Mouse (Mus musculus): ENCODE results near the gene Gabarap. TPM values are rescaled to one million over a fixed set of nuclear protein-coding genes. Genes with fewer than 3 reads are reported as not detected.

Gene Gabarap
- polyA plus RNA-seq, 1 experiment from 2014 or later = 426 TPM

GRCm38 (mm10) chr11:70042309-70043085 is 51.6 kb downstream of the Gabarap start:
- H3K27ac ChIP-seq (ENCODE audit: low read depth, low read length) = no peak overlapping the region
- no peak overlapping the region for H3K9ac ChIP-seq (ENCODE audit: low read depth, low read length)
- no peaks in the 10 kb centered on the region for H3K27me3 ChIP-seq (ENCODE audit: control insufficient read depth, insufficient read depth, low read length)
- H3K4me2 ChIP-seq (replicated peaks; ENCODE audit: low read depth, low read length) = no peak overlapping the region
- no peaks in the 10 kb centered on the region for H3K9me3 ChIP-seq (ENCODE audit: control insufficient read depth, low read length)
- H3K36me3 ChIP-seq (ENCODE audit: control insufficient read depth, insufficient read depth, low read length) = peaks cover 44% of the 10 kb centered on the region
- 89% methylated on average over 23 of the region's 23 CpGs for WGBS
- H3K4me3 ChIP-seq (ENCODE audit: low read length) = no peak overlapping the region
- no peaks in the 10 kb centered on the region for H3K4me1 ChIP-seq (ENCODE audit: control insufficient read depth, insufficient read depth, low read length)
- ATAC-seq (ENCODE audit: low FRiP score, low TSS enrichment) = no peak

GRCm38 (mm10) chr11:70043665-70044064 is 52.7 kb downstream of the Gabarap start:
- WGBS = 88% methylated on average over 7 of the region's 7 CpGs
- ATAC-seq (ENCODE audit: low FRiP score, low TSS enrichment) = no peak
- Histone ChIP-seq H3K9me3 (ENCODE audit: control insufficient read depth, low read length) (no peaks in the 10 kb centered on the region), H3K4me2 (replicated peaks; ENCODE audit: low read depth, low read length) (no peak overlapping the region), H3K27me3 (ENCODE audit: control insufficient read depth, insufficient read depth, low read length) (no peaks in the 10 kb centered on the region), H3K36me3 (ENCODE audit: control insufficient read depth, insufficient read depth, low read length) (peaks cover 36% of the 10 kb centered on the region), H3K9ac (ENCODE audit: low read depth, low read length) (no peak overlapping the region), H3K4me3 (ENCODE audit: low read length) (no peak overlapping the region), H3K27ac (ENCODE audit: low read depth, low read length) (no peak overlapping the region), H3K4me1 (ENCODE audit: control insufficient read depth, insufficient read depth, low read length) (no peaks in the 10 kb centered on the region)

MicroRNAs within 50 kb of the gene (microRNA counts, 519-probe panel; counts per million panel counts)
- microRNA mmu-miR-324-3p (not detected), microRNA mmu-miR-324-5p (3,665 counts per million, percentile 19 among the panel's probes with 10 or more counts)

Small RNA genes within 50 kb of the gene (microRNA-seq; reads per million reads assigned to microRNA genes)
- gene Gm44349 = not detected
- gene Mir324 = 3,124 reads per million, percentile 88 among the genes with 10 or more reads in this experiment

Other genes starting within 250 kb of the Gabarap start
- 30.2 and 58.4 TPM in 2 replicates for gene Polr2a, start 232.5 kb upstream of the Gabarap start, polyA plus RNA-seq (2014; fragmentation: Nextera tagmentation; extraction: Ambion mirVana)
- gene Slc35g3, start 229.2 kb upstream of the Gabarap start, polyA plus RNA-seq (2014; fragmentation: Nextera tagmentation; extraction: Ambion mirVana) = 0.23 and 0.36 TPM in 2 replicates
- 2.0 and 2.2 TPM in 2 replicates for gene Zbtb4, start 225.2 kb upstream of the Gabarap start, polyA plus RNA-seq (2014; fragmentation: Nextera tagmentation; extraction: Ambion mirVana)
- gene Chrnb1, start 195.2 kb upstream of the Gabarap start, polyA plus RNA-seq (2014; fragmentation: Nextera tagmentation; extraction: Ambion mirVana) = 4.6 and 6.5 TPM in 2 replicates
- gene Fgf11, start 189.3 kb upstream of the Gabarap start, polyA plus RNA-seq (2014; fragmentation: Nextera tagmentation; extraction: Ambion mirVana) = 1.7 and 1.9 TPM in 2 replicates
- 6.4 and 7.7 TPM in 2 replicates for gene Tmem102, start 185.5 kb upstream of the Gabarap start, polyA plus RNA-seq (2014; fragmentation: Nextera tagmentation; extraction: Ambion mirVana)
- gene Gm39566, start 175.8 kb upstream of the Gabarap start, polyA plus RNA-seq (2014; fragmentation: Nextera tagmentation; extraction: Ambion mirVana) = not detected in 2 replicates
- not detected in 2 replicates for gene Spem2, start 172.7 kb upstream of the Gabarap start, polyA plus RNA-seq (2014; fragmentation: Nextera tagmentation; extraction: Ambion mirVana)
- 0.27 TPM in 1 of 2 replicates, not detected in the other for gene Spem1, start 169.0 kb upstream of the Gabarap start, polyA plus RNA-seq (2014; fragmentation: Nextera tagmentation; extraction: Ambion mirVana)
- gene Nlgn2, start 153.4 kb upstream of the Gabarap start, polyA plus RNA-seq (2014; fragmentation: Nextera tagmentation; extraction: Ambion mirVana) = 7.8 and 8.5 TPM in 2 replicates
- 354 and 512 TPM in 2 replicates for gene Tmem256, start 152.6 kb upstream of the Gabarap start, polyA plus RNA-seq (2014; fragmentation: Nextera tagmentation; extraction: Ambion mirVana)
- 84.3 and 105 TPM in 2 replicates for gene Plscr3, start 144.8 kb upstream of the Gabarap start, polyA plus RNA-seq (2014; fragmentation: Nextera tagmentation; extraction: Ambion mirVana)
- gene Tnk1, start 132.4 kb upstream of the Gabarap start, polyA plus RNA-seq (2014; fragmentation: Nextera tagmentation; extraction: Ambion mirVana) = 2.3 and 4.9 TPM in 2 replicates
- not detected in 2 replicates for gene Tmem95, start 113.1 kb upstream of the Gabarap start, polyA plus RNA-seq (2014; fragmentation: Nextera tagmentation; extraction: Ambion mirVana)
- gene Kctd11, start 109.7 kb upstream of the Gabarap start, polyA plus RNA-seq (2014; fragmentation: Nextera tagmentation; extraction: Ambion mirVana) = 3.8 and 6.4 TPM in 2 replicates
- gene Acap1, start 95.6 kb upstream of the Gabarap start, polyA plus RNA-seq (2014; fragmentation: Nextera tagmentation; extraction: Ambion mirVana) = 0.20 and 0.28 TPM in 2 replicates
- gene 2810408A11Rik, start 90.2 kb upstream of the Gabarap start, polyA plus RNA-seq (2014; fragmentation: Nextera tagmentation; extraction: Ambion mirVana) = 12.4 and 15.1 TPM in 2 replicates
- gene Neurl4, start 90.1 kb upstream of the Gabarap start, polyA plus RNA-seq (2014; fragmentation: Nextera tagmentation; extraction: Ambion mirVana) = 13.0 and 16.3 TPM in 2 replicates
- 73.4 and 82.0 TPM in 2 replicates for gene Gps2, start 77.3 kb upstream of the Gabarap start, polyA plus RNA-seq (2014; fragmentation: Nextera tagmentation; extraction: Ambion mirVana)
- 2,108 and 2,169 TPM in 2 replicates for gene Eif5a, start 69.2 kb upstream of the Gabarap start, polyA plus RNA-seq (2014; fragmentation: Nextera tagmentation; extraction: Ambion mirVana)
- 10.1 and 10.7 TPM in 2 replicates for gene Ybx2, start 55.3 kb upstream of the Gabarap start, polyA plus RNA-seq (2014; fragmentation: Nextera tagmentation; extraction: Ambion mirVana)
- gene Slc2a4, start 43.0 kb upstream of the Gabarap start, polyA plus RNA-seq (2014; fragmentation: Nextera tagmentation; extraction: Ambion mirVana) = 11.7 and 14.1 TPM in 2 replicates
- 117 and 132 TPM in 2 replicates for gene Cldn7, start 26.4 kb upstream of the Gabarap start, polyA plus RNA-seq (2014; fragmentation: Nextera tagmentation; extraction: Ambion mirVana)
- 34.5 and 50.1 TPM in 2 replicates for gene Ctdnep1, start 10.0 kb upstream of the Gabarap start, polyA plus RNA-seq (2014; fragmentation: Nextera tagmentation; extraction: Ambion mirVana)
- gene Elp5, start 8.6 kb upstream of the Gabarap start, polyA plus RNA-seq (2014; fragmentation: Nextera tagmentation; extraction: Ambion mirVana) = 117 and 141 TPM in 2 replicates
- 48.5 and 63.1 TPM in 2 replicates for gene Phf23, start 4.6 kb downstream of the Gabarap start, polyA plus RNA-seq (2014; fragmentation: Nextera tagmentation; extraction: Ambion mirVana)
- 28.2 and 34.9 TPM in 2 replicates for gene Dvl2, start 9.5 kb downstream of the Gabarap start, polyA plus RNA-seq (2014; fragmentation: Nextera tagmentation; extraction: Ambion mirVana)
- 41.1 and 58.4 TPM in 2 replicates for gene Acadvl, start 24.3 kb downstream of the Gabarap start, polyA plus RNA-seq (2014; fragmentation: Nextera tagmentation; extraction: Ambion mirVana)
- gene Dlg4, start 25.8 kb downstream of the Gabarap start, polyA plus RNA-seq (2014; fragmentation: Nextera tagmentation; extraction: Ambion mirVana) = 13.2 and 16.4 TPM in 2 replicates
- 2.0 and 2.4 TPM in 2 replicates for gene Asgr1, start 62.9 kb downstream of the Gabarap start, polyA plus RNA-seq (2014; fragmentation: Nextera tagmentation; extraction: Ambion mirVana)
- gene Asgr2, start 101.5 kb downstream of the Gabarap start, polyA plus RNA-seq (2014; fragmentation: Nextera tagmentation; extraction: Ambion mirVana) = not detected in 2 replicates
- gene Mgl2, start 139.2 kb downstream of the Gabarap start, polyA plus RNA-seq (2014; fragmentation: Nextera tagmentation; extraction: Ambion mirVana) = 0.60 TPM in 1 of 2 replicates, not detected in the other
- 0.57 and 0.74 TPM in 2 replicates for gene Clec10a, start 165.1 kb downstream of the Gabarap start, polyA plus RNA-seq (2014; fragmentation: Nextera tagmentation; extraction: Ambion mirVana)
- 3.0 and 3.5 TPM in 2 replicates for gene Slc16a11, start 221.6 kb downstream of the Gabarap start, polyA plus RNA-seq (2014; fragmentation: Nextera tagmentation; extraction: Ambion mirVana)
- 8.4 and 14.2 TPM in 2 replicates for gene Slc16a13, start 229.9 kb downstream of the Gabarap start, polyA plus RNA-seq (2014; fragmentation: Nextera tagmentation; extraction: Ambion mirVana)
- 19.2 and 20.0 TPM in 2 replicates for gene Bcl6b, start 238.7 kb downstream of the Gabarap start, polyA plus RNA-seq (2014; fragmentation: Nextera tagmentation; extraction: Ambion mirVana)
- gene 0610010K14Rik, start 246.8 kb downstream of the Gabarap start, polyA plus RNA-seq (2014; fragmentation: Nextera tagmentation; extraction: Ambion mirVana) = 180 and 243 TPM in 2 replicates
- 7.8 and 10.5 TPM in 2 replicates for gene Gm21988, start 248.7 kb downstream of the Gabarap start, polyA plus RNA-seq (2014; fragmentation: Nextera tagmentation; extraction: Ambion mirVana)
- gene Rnasek, start 248.7 kb downstream of the Gabarap start, polyA plus RNA-seq (2014; fragmentation: Nextera tagmentation; extraction: Ambion mirVana) = 149 and 173 TPM in 2 replicates

All from kidney, embryonic 14.5 days (tissue).